Mouse (Mus musculus): ENCODE measurements around the gene Olfr1082. TPM values are rescaled to one million over a fixed set of nuclear protein-coding genes. Genes with fewer than 3 reads are reported as not detected.

Gene Olfr1082
- not detected for polyA plus RNA-seq (2015; fragmentation: Illumina TruSeq; extraction: RNeasy Lipid Tissue Mini Kit (QIAGEN cat#74804); ENCODE audit: low read depth, low replicate concordance)

GRCm38 (mm10) chr2:86598866-86599265 is at the start of gene Olfr1082:
Gene Olfr1082 (minus strand): TSS chr2:86598966.

GRCm38 (mm10) chr2:86639625-86640024 is 40.9 kb upstream of the Olfr1082 start, which contains the start of gene Olfr1084:
Gene Olfr1084 (minus strand): TSS chr2:86639725.

GRCm38 (mm10) chr2:86558135-86558534 is 40.6 kb downstream of the Olfr1082 start, which contains the start of gene Olfr1080:
Gene Olfr1080 (minus strand): TSS chr2:86558235.

Other genes with a start within 250 kb of the Olfr1082 start
- gene Olfr1055, start 248.7 kb downstream of the Olfr1082 start, polyA plus RNA-seq (2015; fragmentation: Illumina TruSeq; extraction: RNeasy Lipid Tissue Mini Kit (QIAGEN cat#74804); ENCODE audit: low read depth, low replicate concordance) = not detected
- not detected for gene Olfr1056, start 236.5 kb downstream of the Olfr1082 start, polyA plus RNA-seq (2015; fragmentation: Illumina TruSeq; extraction: RNeasy Lipid Tissue Mini Kit (QIAGEN cat#74804); ENCODE audit: low read depth, low replicate concordance)
- not detected for gene Olfr1057, start 220.6 kb downstream of the Olfr1082 start, polyA plus RNA-seq (2015; fragmentation: Illumina TruSeq; extraction: RNeasy Lipid Tissue Mini Kit (QIAGEN cat#74804); ENCODE audit: low read depth, low replicate concordance)
- gene Olfr1058, start 210.4 kb downstream of the Olfr1082 start, polyA plus RNA-seq (2015; fragmentation: Illumina TruSeq; extraction: RNeasy Lipid Tissue Mini Kit (QIAGEN cat#74804); ENCODE audit: low read depth, low replicate concordance) = not detected
- gene Olfr1061, start 184.9 kb downstream of the Olfr1082 start, polyA plus RNA-seq (2015; fragmentation: Illumina TruSeq; extraction: RNeasy Lipid Tissue Mini Kit (QIAGEN cat#74804); ENCODE audit: low read depth, low replicate concordance) = not detected
- not detected for gene Olfr1062, start 172.2 kb downstream of the Olfr1082 start, polyA plus RNA-seq (2015; fragmentation: Illumina TruSeq; extraction: RNeasy Lipid Tissue Mini Kit (QIAGEN cat#74804); ENCODE audit: low read depth, low replicate concordance)
- gene Olfr1065, start 148.4 kb downstream of the Olfr1082 start, polyA plus RNA-seq (2015; fragmentation: Illumina TruSeq; extraction: RNeasy Lipid Tissue Mini Kit (QIAGEN cat#74804); ENCODE audit: low read depth, low replicate concordance) = not detected
- not detected for gene Olfr1066, start 142.7 kb downstream of the Olfr1082 start, polyA plus RNA-seq (2015; fragmentation: Illumina TruSeq; extraction: RNeasy Lipid Tissue Mini Kit (QIAGEN cat#74804); ENCODE audit: low read depth, low replicate concordance)
- not detected for gene Olfr228, start 111.6 kb downstream of the Olfr1082 start, polyA plus RNA-seq (2015; fragmentation: Illumina TruSeq; extraction: RNeasy Lipid Tissue Mini Kit (QIAGEN cat#74804); ENCODE audit: low read depth, low replicate concordance)
- not detected for gene Olfr1076, start 90.5 kb downstream of the Olfr1082 start, polyA plus RNA-seq (2015; fragmentation: Illumina TruSeq; extraction: RNeasy Lipid Tissue Mini Kit (QIAGEN cat#74804); ENCODE audit: low read depth, low replicate concordance)
- not detected for gene Olfr1079, start 56.5 kb downstream of the Olfr1082 start, polyA plus RNA-seq (2015; fragmentation: Illumina TruSeq; extraction: RNeasy Lipid Tissue Mini Kit (QIAGEN cat#74804); ENCODE audit: low read depth, low replicate concordance)
- gene Olfr1080, start 40.7 kb downstream of the Olfr1082 start, polyA plus RNA-seq (2015; fragmentation: Illumina TruSeq; extraction: RNeasy Lipid Tissue Mini Kit (QIAGEN cat#74804); ENCODE audit: low read depth, low replicate concordance) = not detected
- not detected for gene Olfr1084, start 40.8 kb upstream of the Olfr1082 start, polyA plus RNA-seq (2015; fragmentation: Illumina TruSeq; extraction: RNeasy Lipid Tissue Mini Kit (QIAGEN cat#74804); ENCODE audit: low read depth, low replicate concordance)
- gene Olfr1085, start 63.1 kb upstream of the Olfr1082 start, polyA plus RNA-seq (2015; fragmentation: Illumina TruSeq; extraction: RNeasy Lipid Tissue Mini Kit (QIAGEN cat#74804); ENCODE audit: low read depth, low replicate concordance) = not detected
- not detected for gene Olfr1086, start 81.1 kb upstream of the Olfr1082 start, polyA plus RNA-seq (2015; fragmentation: Illumina TruSeq; extraction: RNeasy Lipid Tissue Mini Kit (QIAGEN cat#74804); ENCODE audit: low read depth, low replicate concordance)
- not detected for gene Olfr1087, start 99.4 kb upstream of the Olfr1082 start, polyA plus RNA-seq (2015; fragmentation: Illumina TruSeq; extraction: RNeasy Lipid Tissue Mini Kit (QIAGEN cat#74804); ENCODE audit: low read depth, low replicate concordance)
- gene Olfr1089, start 134.7 kb upstream of the Olfr1082 start, polyA plus RNA-seq (2015; fragmentation: Illumina TruSeq; extraction: RNeasy Lipid Tissue Mini Kit (QIAGEN cat#74804); ENCODE audit: low read depth, low replicate concordance) = not detected
- gene Olfr1090, start 160.0 kb upstream of the Olfr1082 start, polyA plus RNA-seq (2015; fragmentation: Illumina TruSeq; extraction: RNeasy Lipid Tissue Mini Kit (QIAGEN cat#74804); ENCODE audit: low read depth, low replicate concordance) = not detected
- gene Olfr1093, start 183.5 kb upstream of the Olfr1082 start, polyA plus RNA-seq (2015; fragmentation: Illumina TruSeq; extraction: RNeasy Lipid Tissue Mini Kit (QIAGEN cat#74804); ENCODE audit: low read depth, low replicate concordance) = not detected
- gene Olfr141, start 211.1 kb upstream of the Olfr1082 start, polyA plus RNA-seq (2015; fragmentation: Illumina TruSeq; extraction: RNeasy Lipid Tissue Mini Kit (QIAGEN cat#74804); ENCODE audit: low read depth, low replicate concordance) = not detected
- not detected for gene Olfr1094, start 225.7 kb upstream of the Olfr1082 start, polyA plus RNA-seq (2015; fragmentation: Illumina TruSeq; extraction: RNeasy Lipid Tissue Mini Kit (QIAGEN cat#74804); ENCODE audit: low read depth, low replicate concordance)